Mouse (Mus musculus): Measurements from ENCODE around the gene Dnmt3l. TPM values are rescaled to one million over a fixed set of nuclear protein-coding genes. Genes with fewer than 3 reads are reported as not detected.

The Dnmt3l gene
- polyA plus RNA-seq (2016; fragmentation: Nextera tagmentation; extraction: Ambion mirVana) = 0.12 and 0.14 TPM in 2 replicates

DNA sequence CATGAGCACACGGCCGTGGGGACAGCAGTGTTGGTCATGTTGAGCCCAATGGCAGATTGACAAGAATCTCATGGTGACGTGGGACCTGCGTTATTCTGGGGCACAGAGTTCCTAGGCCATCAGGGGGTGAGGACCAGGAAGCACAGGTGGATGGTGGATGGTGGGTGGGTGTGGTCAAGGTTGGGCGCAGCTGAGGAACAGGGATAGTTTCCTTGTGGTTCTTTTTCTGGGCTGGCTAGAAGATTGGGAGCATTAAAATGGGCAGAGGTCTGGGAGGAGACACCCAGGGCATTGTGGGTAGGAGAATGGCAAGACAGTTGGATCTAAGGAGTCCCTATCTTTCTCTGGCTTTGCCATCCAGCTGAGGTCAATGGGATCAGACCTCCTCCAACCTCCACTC, at the start of gene Dnmt3l:
Dnmt3l (plus strand) TSS at position 301 of the 400 bp plus-strand sequence.
- Histone ChIP-seq H3K36me3 (no peaks in the 10 kb centered on the region), H3K27ac (replicated peaks) (no peak within 1 kb of the TSS), H3K27me3 (ENCODE audit: low read depth, poor library complexity, severe bottlenecking) (peaks cover 18% of the 10 kb centered on the region), H3K4me1 (peaks cover 10% of the 10 kb centered on the region), H3K9me3 (replicated peaks) (no peaks in the 10 kb centered on the region), H3K4me3 (no peak within 1 kb of the TSS)
- 95% methylated on average over 5 of the region's 5 CpGs for WGBS
- no peak for DNase-seq (ENCODE audit: low spot score)

DNA sequence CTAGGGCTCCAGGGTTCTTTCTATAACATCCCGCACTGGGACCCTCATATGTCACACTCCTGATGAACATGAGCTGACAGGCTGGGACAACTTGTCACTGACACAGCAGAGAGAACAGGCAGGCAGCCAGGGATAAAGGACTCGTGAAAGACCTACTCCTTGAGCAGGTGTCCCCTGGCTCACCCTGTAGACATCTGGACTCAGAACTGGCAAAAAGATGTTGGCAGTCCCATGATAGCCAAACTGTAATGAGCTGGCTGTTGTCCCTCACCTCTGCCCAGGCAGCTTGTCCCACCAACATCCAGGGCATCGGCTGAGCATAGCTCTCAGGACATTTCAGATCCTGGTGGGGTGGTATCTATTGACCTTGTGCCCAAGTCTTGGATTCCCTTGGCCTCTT, 46.1 kb upstream of the Dnmt3l start:
- peaks cover 98% of the 10 kb centered on the region for H3K36me3 ChIP-seq
- 92% methylated on average over 3 of the region's 3 CpGs for WGBS
- no peaks in the 10 kb centered on the region for H3K9me3 ChIP-seq (replicated peaks)
- H3K4me1 ChIP-seq = no peaks in the 10 kb centered on the region
- H3K27ac ChIP-seq (replicated peaks) = no peak overlapping the region
- H3K4me3 ChIP-seq = no peak overlapping the region
- H3K27me3 ChIP-seq (ENCODE audit: low read depth, poor library complexity, severe bottlenecking) = no peaks in the 10 kb centered on the region
- no peak for DNase-seq (ENCODE audit: low spot score)

DNA sequence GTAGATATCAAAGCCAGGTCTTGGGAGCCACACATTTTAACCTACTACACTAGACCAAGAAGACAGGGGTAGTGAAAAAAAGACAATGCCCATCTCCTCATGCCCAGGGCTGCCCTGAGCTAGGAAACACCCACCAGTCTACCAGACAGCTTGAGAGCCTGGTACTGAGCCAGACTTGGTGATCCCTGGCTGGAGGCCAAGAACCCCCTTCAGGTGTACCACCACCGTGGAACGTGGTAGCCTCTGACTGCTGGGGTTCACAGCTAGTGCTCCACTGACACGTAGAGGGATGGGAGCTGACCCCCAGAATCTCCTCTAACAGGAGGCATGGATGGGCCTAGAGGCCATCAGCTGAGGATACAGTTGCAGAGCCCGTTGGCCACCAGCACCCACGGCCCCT, 41.5 kb upstream of the Dnmt3l start:
- H3K27me3 ChIP-seq (ENCODE audit: low read depth, poor library complexity, severe bottlenecking) = no peaks in the 10 kb centered on the region
- H3K4me1 ChIP-seq = 0 out of 2 replicates have a peak, but pooled peaks cover 1% of the 10 kb centered on the region
- DNase-seq (ENCODE audit: low spot score) = no peak
- WGBS = 95% methylated on average over 5 of the region's 5 CpGs
- H3K9me3 ChIP-seq (replicated peaks) = no peaks in the 10 kb centered on the region
- no peak overlapping the region for H3K27ac ChIP-seq (replicated peaks)
- H3K36me3 ChIP-seq = peaks cover 91% of the 10 kb centered on the region
- H3K4me3 ChIP-seq = no peak overlapping the region

DNA sequence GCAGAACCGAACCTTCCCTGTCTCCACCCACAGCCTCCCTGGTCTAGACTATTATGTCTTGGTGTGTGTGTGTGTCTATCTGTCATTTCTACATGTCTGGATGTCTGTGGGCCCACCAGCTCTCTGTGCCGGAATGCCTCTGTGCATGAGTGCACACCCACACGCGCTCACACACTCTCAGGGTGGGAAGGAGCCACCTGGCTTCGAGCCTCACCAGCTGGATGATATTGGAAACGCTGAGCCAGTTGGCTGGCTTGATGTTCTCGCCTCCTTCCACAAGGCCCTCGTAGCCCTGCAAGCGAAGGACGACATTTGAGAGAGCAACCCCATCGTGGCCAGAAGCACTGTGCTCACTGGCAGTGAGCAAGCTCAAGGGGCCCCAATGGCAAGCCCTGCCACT, 40.0 kb upstream of the Dnmt3l start:
- H3K9me3 ChIP-seq (replicated peaks) = no peaks in the 10 kb centered on the region
- no peak overlapping the region for H3K27ac ChIP-seq (replicated peaks)
- peaks cover 89% of the 10 kb centered on the region for H3K36me3 ChIP-seq
- H3K4me1 ChIP-seq = peaks cover 17% of the 10 kb centered on the region
- no peak overlapping the region for H3K4me3 ChIP-seq
- DNase-seq (ENCODE audit: low spot score) = no peak
- H3K27me3 ChIP-seq (ENCODE audit: low read depth, poor library complexity, severe bottlenecking) = no peaks in the 10 kb centered on the region
- WGBS = 93% methylated on average over 11 of the region's 11 CpGs

DNA sequence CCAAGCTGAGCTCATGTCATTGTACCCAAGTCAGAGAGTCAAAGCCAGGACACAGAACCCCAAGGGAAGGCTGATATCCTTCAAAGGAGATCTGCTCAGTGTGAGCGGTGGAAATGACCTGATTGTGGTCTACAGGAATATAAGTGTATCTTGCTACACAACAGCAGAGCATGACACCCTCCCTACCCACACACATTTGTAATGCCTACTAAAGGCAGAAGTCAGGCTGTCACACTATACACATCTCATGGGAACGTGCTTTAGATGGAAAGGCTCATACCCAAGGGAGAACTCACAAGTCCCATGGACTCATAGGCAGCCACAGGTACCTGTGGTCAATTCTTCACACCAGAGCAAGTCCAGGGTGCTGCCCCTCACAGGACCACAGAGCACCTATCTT, 39.4 kb upstream of the Dnmt3l start:
- no peak overlapping the region for H3K4me3 ChIP-seq
- H3K27ac ChIP-seq (replicated peaks) = no peak overlapping the region
- no peaks in the 10 kb centered on the region for H3K27me3 ChIP-seq (ENCODE audit: low read depth, poor library complexity, severe bottlenecking)
- 95% methylated on average over 2 of the region's 2 CpGs for WGBS
- DNase-seq (ENCODE audit: low spot score) = no peak
- H3K9me3 ChIP-seq (replicated peaks) = no peaks in the 10 kb centered on the region
- peaks cover 22% of the 10 kb centered on the region for H3K4me1 ChIP-seq
- peaks cover 86% of the 10 kb centered on the region for H3K36me3 ChIP-seq

DNA sequence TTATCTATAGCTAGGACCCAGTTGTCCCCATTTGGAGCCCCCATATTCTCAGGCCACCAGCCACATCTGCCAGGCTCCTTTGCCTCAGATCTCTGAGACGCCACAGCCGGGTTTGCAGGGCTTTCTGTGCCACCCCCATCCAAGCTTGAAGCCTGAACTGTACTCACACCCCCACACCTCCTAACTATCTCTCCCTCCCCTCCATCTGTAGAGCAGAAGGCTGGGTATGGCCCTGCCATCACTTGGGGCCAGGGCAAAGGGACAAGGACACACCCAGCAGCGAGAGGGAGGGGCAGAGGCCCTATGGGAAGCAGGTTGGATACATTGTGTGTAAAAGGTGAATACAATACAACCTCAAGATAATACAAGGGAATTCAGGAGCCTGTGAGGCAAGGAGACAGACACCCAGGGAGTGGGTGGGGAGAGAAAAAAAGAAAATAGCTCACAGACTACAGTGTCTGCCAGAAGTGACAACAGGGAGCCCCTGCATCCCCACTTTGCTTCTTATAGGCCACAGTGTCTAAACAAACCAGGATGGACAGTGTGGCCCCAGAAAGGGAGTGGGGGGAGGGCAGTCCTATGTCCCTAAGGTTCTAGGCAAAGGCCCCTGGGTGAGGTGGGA, 37.2 kb upstream of the Dnmt3l start:
- no peaks in the 10 kb centered on the region for H3K27me3 ChIP-seq (ENCODE audit: low read depth, poor library complexity, severe bottlenecking)
- peaks cover 65% of the 10 kb centered on the region for H3K36me3 ChIP-seq
- no peak overlapping the region for H3K4me3 ChIP-seq
- H3K4me1 ChIP-seq = peaks cover 40% of the 10 kb centered on the region
- no peak for DNase-seq (ENCODE audit: low spot score)
- no peaks in the 10 kb centered on the region for H3K9me3 ChIP-seq (replicated peaks)
- H3K27ac ChIP-seq (replicated peaks) = peak overlapping the region; percentile 33; the same call in 1 of the 2 replicates
- 90% methylated on average over 3 of the region's 3 CpGs for WGBS

DNA sequence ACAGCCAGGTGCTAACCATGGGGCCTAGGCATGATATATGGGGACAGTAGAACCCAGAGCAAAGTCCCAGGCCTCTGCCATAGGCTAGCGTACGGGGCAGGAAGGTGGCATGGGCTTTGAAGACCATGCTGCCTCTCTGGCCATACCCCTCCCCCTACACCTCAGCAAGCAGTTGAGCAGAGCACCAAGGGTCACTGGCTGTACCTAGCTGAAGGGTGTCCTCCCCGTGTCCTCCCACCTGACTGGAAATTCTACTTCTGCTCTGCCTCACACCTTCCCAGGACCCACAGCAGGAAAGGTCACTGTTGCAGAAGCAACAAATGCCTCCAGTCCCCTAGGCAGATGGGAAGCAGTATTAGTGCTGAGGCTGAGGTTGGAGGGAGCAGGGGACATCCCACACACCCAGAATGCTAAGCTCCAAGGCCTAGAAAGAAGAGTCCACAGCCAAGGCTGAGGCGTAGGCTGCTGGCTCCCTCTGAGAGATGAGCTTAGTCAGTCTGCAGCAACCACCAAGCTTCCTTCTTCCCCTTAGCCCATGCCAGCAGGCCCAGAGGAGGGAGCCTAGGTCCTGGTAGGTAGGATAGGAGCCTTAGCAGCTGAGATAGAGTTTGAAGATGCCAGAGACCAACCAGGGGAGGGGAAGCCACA, 35.8 kb upstream of the Dnmt3l start:
- Histone ChIP-seq H3K4me3 (no peak overlapping the region), H3K4me1 (peaks cover 47% of the 10 kb centered on the region), H3K36me3 (peaks cover 52% of the 10 kb centered on the region), H3K9me3 (replicated peaks) (no peaks in the 10 kb centered on the region), H3K27ac (replicated peaks) (peak overlapping the region; percentile 59), H3K27me3 (ENCODE audit: low read depth, poor library complexity, severe bottlenecking) (peaks cover 6% of the 10 kb centered on the region; the same call in 1 of the 2 replicates)
- WGBS = 88% methylated on average over 4 of the region's 4 CpGs
- no peak for DNase-seq (ENCODE audit: low spot score)

DNA sequence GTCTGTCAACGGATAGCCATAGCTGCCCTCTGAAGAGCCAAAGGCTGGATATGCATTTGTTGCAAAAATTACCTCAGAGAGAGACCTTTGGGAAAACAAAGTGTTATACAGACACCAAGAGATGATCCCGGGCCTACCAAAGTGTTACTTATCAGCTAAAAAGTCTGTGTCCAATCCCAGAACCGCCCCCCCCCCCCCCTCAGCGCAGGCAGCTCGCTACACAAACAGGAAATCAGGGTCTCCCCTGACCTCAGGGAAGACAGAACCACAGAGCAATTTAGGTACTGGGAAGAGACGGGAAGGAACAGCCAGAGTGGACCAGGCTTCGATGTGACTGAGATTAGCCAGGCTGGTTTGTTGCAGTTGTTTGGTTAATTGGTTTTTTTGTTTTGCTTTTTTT, 34.5 kb upstream of the Dnmt3l start:
- 58% methylated on average over 7 of the region's 7 CpGs for WGBS
- Histone ChIP-seq H3K4me3 (peak overlapping the region; percentile 22; the same call in 1 of the 2 replicates), H3K27me3 (ENCODE audit: low read depth, poor library complexity, severe bottlenecking) (peaks cover 8% of the 10 kb centered on the region; the same call in 1 of the 2 replicates), H3K36me3 (peaks cover 39% of the 10 kb centered on the region), H3K4me1 (peaks cover 47% of the 10 kb centered on the region), H3K9me3 (replicated peaks) (no peaks in the 10 kb centered on the region), H3K27ac (replicated peaks) (peak overlapping the region; percentile 59; the same call in 1 of the 2 replicates)
- DNase-seq (ENCODE audit: low spot score) = no peak

DNA sequence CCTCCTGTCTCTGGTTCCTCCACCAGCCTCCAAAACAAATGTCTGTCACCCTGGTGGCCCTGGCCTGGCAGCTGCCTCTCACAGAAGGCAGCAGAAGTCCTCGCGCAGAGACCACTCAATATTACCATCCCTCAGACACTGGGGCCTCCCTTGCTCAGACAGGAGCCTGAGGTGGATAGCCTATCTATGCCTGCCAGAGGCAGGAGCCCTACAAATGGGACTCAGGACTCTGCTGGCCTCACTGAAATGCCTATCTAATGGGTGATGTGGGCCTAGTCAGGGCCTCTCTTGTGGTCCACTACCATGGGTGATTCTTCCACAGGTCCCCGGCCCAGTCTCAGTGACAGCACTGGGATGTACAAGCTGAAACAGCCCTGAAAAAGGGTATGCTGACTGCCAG, 33.6 kb upstream of the Dnmt3l start:
- no peaks in the 10 kb centered on the region for H3K9me3 ChIP-seq (replicated peaks)
- peak overlapping the region; percentile 83 for H3K4me3 ChIP-seq
- H3K4me1 ChIP-seq = peaks cover 47% of the 10 kb centered on the region
- H3K27me3 ChIP-seq (ENCODE audit: low read depth, poor library complexity, severe bottlenecking) = peaks cover 8% of the 10 kb centered on the region; the same call in 1 of the 2 replicates
- H3K36me3 ChIP-seq = peaks cover 30% of the 10 kb centered on the region
- DNase-seq (ENCODE audit: low spot score) = no peak
- peak overlapping the region; percentile 98 for H3K27ac ChIP-seq (replicated peaks)
- 85% methylated on average over 3 of the region's 3 CpGs for WGBS

DNA sequence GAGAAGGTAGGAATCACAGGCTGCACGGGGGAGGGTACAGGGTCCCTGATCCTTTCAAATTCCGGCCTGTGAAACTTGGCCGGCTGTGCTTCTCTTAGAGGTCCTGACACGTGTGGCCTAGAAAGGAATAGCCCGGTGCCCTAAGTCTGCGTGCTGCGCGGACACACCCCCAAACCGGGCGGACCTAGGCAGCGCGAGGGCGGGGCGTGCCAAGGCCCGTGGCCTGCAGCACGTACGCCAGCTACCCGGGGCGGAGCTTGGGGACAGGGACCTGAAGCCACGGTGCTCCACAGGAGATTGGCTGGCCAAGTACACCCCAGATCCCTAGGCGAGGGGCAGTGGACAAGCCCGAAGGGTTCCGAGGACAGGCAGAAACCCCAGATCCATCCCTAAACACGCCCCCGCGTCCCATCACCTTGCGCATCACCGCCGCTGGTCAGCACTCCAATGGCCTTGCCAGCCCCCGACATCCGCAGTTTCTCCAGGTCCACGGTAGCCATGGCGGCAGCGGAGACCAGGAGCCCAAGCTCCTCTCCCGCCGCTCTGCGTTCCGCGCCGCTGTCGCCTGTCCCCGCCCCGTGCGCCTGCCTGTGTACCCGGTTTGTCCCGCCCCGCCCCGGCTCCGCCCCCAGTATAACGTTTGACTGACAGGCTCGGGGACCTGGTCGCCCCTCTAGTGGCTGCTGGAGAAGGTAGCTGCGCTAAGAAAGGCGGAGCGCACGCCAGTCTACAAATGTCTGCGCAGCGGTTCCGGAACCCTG, 32.4 kb upstream of the Dnmt3l start:
- Histone ChIP-seq H3K4me1 (peaks cover 47% of the 10 kb centered on the region), H3K4me3 (peak overlapping the region; percentile 83), H3K36me3 (peaks cover 27% of the 10 kb centered on the region), H3K9me3 (replicated peaks) (no peaks in the 10 kb centered on the region; the same call in 1 of the 2 replicates), H3K27ac (replicated peaks) (peak overlapping the region; percentile 98), H3K27me3 (ENCODE audit: low read depth, poor library complexity, severe bottlenecking) (peaks cover 8% of the 10 kb centered on the region; the same call in 1 of the 2 replicates)
- DNase-seq (ENCODE audit: low spot score) = peak; percentile 97
- under 1% methylated on average over 59 of the region's 59 CpGs for WGBS

DNA sequence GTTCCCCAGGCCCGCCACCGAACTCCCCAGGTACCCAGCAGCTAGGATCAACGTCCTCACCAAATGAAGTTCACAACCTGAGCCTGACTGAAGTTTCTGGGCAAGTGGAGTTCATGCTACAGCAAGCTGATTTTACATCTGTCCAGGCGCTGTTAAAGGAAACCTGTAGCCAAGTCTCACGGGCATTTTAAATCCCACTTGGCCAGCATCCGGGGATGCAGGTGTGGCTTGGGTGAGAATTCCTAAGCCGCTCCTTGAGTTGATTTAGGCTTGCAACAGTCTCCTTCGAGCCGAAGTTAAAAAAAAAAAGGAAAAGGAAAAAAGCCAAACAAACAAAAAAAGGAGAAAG, 31.8 kb upstream of the Dnmt3l start, which contains the start of gene Pfkl:
Pfkl (minus strand) TSS at position 139 of the 349 bp plus-strand sequence.
- 1% methylated on average over 9 of the region's 9 CpGs for WGBS
- Histone ChIP-seq H3K27me3 (ENCODE audit: low read depth, poor library complexity, severe bottlenecking) (peaks cover 8% of the 10 kb centered on the region; the same call in 1 of the 2 replicates), H3K9me3 (replicated peaks) (no peaks in the 10 kb centered on the region; the same call in 1 of the 2 replicates), H3K27ac (replicated peaks) (peak within 1 kb of the TSS; percentile 98), H3K4me1 (peaks cover 47% of the 10 kb centered on the region), H3K36me3 (peaks cover 21% of the 10 kb centered on the region), H3K4me3 (peak within 1 kb of the TSS; percentile 83)
- DNase-seq (ENCODE audit: low spot score) = no peak

DNA sequence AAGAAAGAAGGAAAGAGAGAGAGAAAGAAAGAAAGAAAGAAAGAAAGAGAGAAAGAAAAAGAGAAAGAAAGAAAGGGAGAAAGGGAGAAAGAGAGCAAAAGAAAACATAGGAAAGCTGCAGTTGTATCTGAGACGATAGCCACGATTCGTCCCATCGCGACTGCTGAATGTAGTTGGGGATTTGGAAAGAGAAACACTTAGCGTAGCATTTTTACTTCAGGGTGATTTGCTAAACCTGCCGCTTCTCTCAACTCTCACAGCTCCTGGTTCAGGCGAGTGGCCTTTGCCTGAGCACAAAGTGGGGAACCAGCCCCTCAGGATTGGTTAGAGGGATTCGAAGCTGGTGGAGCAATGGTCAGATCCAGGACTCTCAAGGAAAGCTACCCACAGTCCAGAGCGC, 31.4 kb upstream of the Dnmt3l start:
- Histone ChIP-seq H3K4me3 (peak overlapping the region; percentile 83), H3K36me3 (peaks cover 17% of the 10 kb centered on the region), H3K4me1 (peaks cover 44% of the 10 kb centered on the region), H3K27ac (replicated peaks) (peak overlapping the region; percentile 98; the same call in 1 of the 2 replicates), H3K27me3 (ENCODE audit: low read depth, poor library complexity, severe bottlenecking) (peaks cover 8% of the 10 kb centered on the region; the same call in 1 of the 2 replicates), H3K9me3 (replicated peaks) (no peaks in the 10 kb centered on the region; the same call in 1 of the 2 replicates)
- DNase-seq (ENCODE audit: low spot score) = no peak
- WGBS = 25% methylated on average over 10 of the region's 10 CpGs
